ENCODE assay signal across 10 mouse cellular contexts in the genomic region with DNA sequence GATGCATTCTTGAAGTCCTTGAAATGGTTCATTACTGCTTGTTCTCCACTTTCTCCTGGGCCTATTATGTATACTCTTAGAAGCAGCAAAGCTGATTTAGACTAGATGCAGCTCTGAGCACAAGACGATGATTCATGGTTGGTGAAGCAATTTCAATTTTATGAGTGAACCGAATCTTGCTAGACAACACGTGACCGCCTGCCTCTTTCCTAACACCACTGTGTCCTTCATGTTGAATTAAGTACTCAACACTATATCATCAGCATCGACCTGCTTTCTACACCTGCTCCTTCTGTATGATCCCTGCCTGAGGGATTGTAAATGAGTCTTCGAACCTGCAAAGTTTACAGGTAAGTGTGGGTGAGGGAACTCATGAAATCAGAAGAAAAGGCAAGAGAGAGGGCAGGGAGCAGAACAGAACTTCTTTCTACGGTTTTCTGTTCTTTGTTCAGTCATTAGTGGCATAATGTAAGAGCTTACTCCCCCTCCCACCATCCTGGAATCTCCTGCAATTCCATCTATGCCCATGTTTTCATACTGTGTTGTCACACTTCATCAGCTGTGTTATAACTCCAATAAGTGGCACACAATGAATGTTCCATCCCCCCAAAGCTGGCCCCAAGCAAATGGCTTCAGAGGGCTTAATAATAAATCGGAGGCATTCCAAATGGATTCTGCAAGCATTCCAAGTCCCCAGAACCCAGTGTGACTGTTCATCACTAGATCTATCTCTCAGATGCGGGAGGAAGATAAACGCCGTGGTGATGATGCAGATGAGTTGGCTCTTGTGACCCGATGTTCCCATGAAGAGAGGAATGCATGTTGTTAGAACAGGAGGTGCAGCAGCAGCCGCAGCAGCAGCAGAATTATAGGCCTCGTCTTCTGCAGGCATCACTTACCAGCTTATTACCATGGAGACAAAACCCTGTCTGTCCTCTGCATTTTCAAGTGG.
A peak's percentile ranks its signal among the peaks of the same experiment; 100 is the strongest.
DNase-seq lines count a peak whose midpoint lies in the region; ATAC-seq lines count a peak whose summit lies in the region.
"Had no signal": no experiment of that assay in that cellular context is flagged by ENCODE, and none has a peak within 500 bp of the region (broad histone marks: within the 10 kb centered on the region; RNA-seq: fewer than 3 reads in every experiment).

No protein-coding gene starts in this region.

- H3K27ac ChIP-seq in heart, embryonic 16.5 days (ENCODE audit: low read length): peak overlapping the region; percentile 3; the same call in 1 of the 2 replicates
- peak overlapping the region; percentile 53 for H3K27ac ChIP-seq in forebrain, embryonic 12.5 days

- no peaks in the 10 kb centered on the region for H3K36me3 ChIP-seq in heart, embryonic 16.5 days (ENCODE audit: control insufficient read depth, insufficient read depth)
- no peaks in the 10 kb centered on the region for H3K36me3 ChIP-seq in forebrain, embryonic 12.5 days (replicated peaks)

- H3K27me3 ChIP-seq in heart, embryonic 16.5 days (ENCODE audit: control insufficient read depth, insufficient read depth, low read length): no peaks in the 10 kb centered on the region
- H3K27me3 ChIP-seq in forebrain, embryonic 12.5 days: no peaks in the 10 kb centered on the region

- H3K4me1 ChIP-seq in heart, embryonic 16.5 days (ENCODE audit: control insufficient read depth, insufficient read depth, low read length): peaks cover 19% of the 10 kb centered on the region
- H3K4me1 ChIP-seq in forebrain, embryonic 12.5 days: peaks cover 18% of the 10 kb centered on the region

- H3K9ac ChIP-seq in heart, embryonic 16.5 days (ENCODE audit: low read length): no peak overlapping the region
- no peak overlapping the region for H3K9ac ChIP-seq in forebrain, embryonic 12.5 days

- ATAC-seq in heart, embryonic 16.5 days (replicated peaks; ENCODE audit: extremely low read depth, insufficient read depth, low FRiP score): no peak
- 0 out of 2 replicates have a peak, but pooled peaks have one; percentile 39 for ATAC-seq in forebrain, embryonic 12.5 days (ENCODE audit: low FRiP score)
- ATAC-seq in megakaryocyte progenitor cell, adult 5-6 weeks (replicated peaks; ENCODE audit: poor library complexity): peak; percentile 74

- 61% methylated on average over 14 of the region's 14 CpGs for WGBS in heart, embryonic 16.5 days
- 69% methylated on average over 14 of the region's 14 CpGs for WGBS in forebrain, embryonic 12.5 days

- H3K4me2 ChIP-seq in heart, embryonic 16.5 days (ENCODE audit: low read depth, low read length): no peak overlapping the region
- H3K4me2 ChIP-seq in forebrain, embryonic 12.5 days: no peak overlapping the region

- DNase-seq in heart, postnatal 10 days: no peak
- DNase-seq in Muller cell, postnatal 12 days (ENCODE audit: inconsistent ontology term): peak; percentile 58
- DNase-seq in left cerebral cortex, adult 11 months (ENCODE audit: low spot score): no peak
- no peak for DNase-seq in liver
- DNase-seq in right cerebral cortex, postnatal 36 days (ENCODE audit: low spot score in 2 of 2): no peak
- DNase-seq: cerebellum, adult 9-11 months; heart, adult 18-20 months had no signal

- H3K4me3 ChIP-seq in heart, embryonic 16.5 days (ENCODE audit: low read length): no peak overlapping the region
- no peak overlapping the region for H3K4me3 ChIP-seq in forebrain, embryonic 12.5 days (replicated peaks)

- intact Hi-C loops in heart, postnatal 10 days (cut with DNase I): no loop called here

- no peaks in the 10 kb centered on the region for H3K9me3 ChIP-seq in heart, embryonic 16.5 days (replicated peaks; ENCODE audit: control insufficient read depth, low read length)
- no peaks in the 10 kb centered on the region for H3K9me3 ChIP-seq in forebrain, embryonic 12.5 days
